Mouse (Mus musculus): ENCODE data around the gene Ppil4.
"Not testable (repeated sequence)": the region's sequence is repeated elsewhere in the genome, so short reads cannot be mapped to it uniquely, and the experiment has no call there.

The Ppil4 gene

GRCm38 (mm10) chr10:7792751-7793385 is at the start of gene Ppil4, which contains the start of gene Ginm1:
Gene Ppil4 (plus strand): TSS chr10:7792891.
Gene Ginm1 (minus strand): TSS chr10:7792824.
- DNase-seq (ENCODE audit: low spot score) = peak; percentile 90

GRCm38 (mm10) chr10:7745528-7745927 is 47.2 kb upstream of the Ppil4 start:
- not testable (repeated sequence) for DNase-seq (ENCODE audit: low spot score)

GRCm38 (mm10) chr10:7748752-7749151 is 43.9 kb upstream of the Ppil4 start:
- no peak for DNase-seq (ENCODE audit: low spot score)

- DNase-seq (ENCODE audit: low spot score) = no peak
Observed at GRCm38 (mm10) chr10:7757544-7757943, 35.1 kb upstream of the Ppil4 start.

- no peak for DNase-seq (ENCODE audit: low spot score)
Observed at GRCm38 (mm10) chr10:7772346-7772745, 20.3 kb upstream of the Ppil4 start.

GRCm38 (mm10) chr10:7772769-7773168 is 19.9 kb upstream of the Ppil4 start:
- DNase-seq (ENCODE audit: low spot score) = no peak

- no peak for DNase-seq (ENCODE audit: low spot score)
Observed at GRCm38 (mm10) chr10:7775421-7775820, 17.3 kb upstream of the Ppil4 start.

GRCm38 (mm10) chr10:7778361-7778760 is 14.3 kb upstream of the Ppil4 start:
- DNase-seq (ENCODE audit: low spot score) = no peak

GRCm38 (mm10) chr10:7779751-7780237 is 12.9 kb upstream of the Ppil4 start:
- no peak for DNase-seq (ENCODE audit: low spot score)

- DNase-seq (ENCODE audit: low spot score) = peak; percentile 86
Observed at GRCm38 (mm10) chr10:7780238-7781176, 12.2 kb upstream of the Ppil4 start.

- no peak for DNase-seq (ENCODE audit: low spot score)
Observed at GRCm38 (mm10) chr10:7781214-7781613, 11.5 kb upstream of the Ppil4 start.

- DNase-seq (ENCODE audit: low spot score) = no peak
Observed at GRCm38 (mm10) chr10:7787319-7787718, 5.4 kb upstream of the Ppil4 start.

- no peak for DNase-seq (ENCODE audit: low spot score)
Observed at GRCm38 (mm10) chr10:7792254-7792750, 389 bp upstream of the Ppil4 start.

- no peak for DNase-seq (ENCODE audit: low spot score)
Observed at GRCm38 (mm10) chr10:7801258-7801657, 8.6 kb downstream of the Ppil4 start.

GRCm38 (mm10) chr10:7802519-7803140 is 9.9 kb downstream of the Ppil4 start:
- no peak for DNase-seq (ENCODE audit: low spot score)

- peak; percentile 29 for DNase-seq (ENCODE audit: low spot score)
Observed at GRCm38 (mm10) chr10:7809937-7810336, 17.2 kb downstream of the Ppil4 start.

- DNase-seq (ENCODE audit: low spot score) = no peak
Observed at GRCm38 (mm10) chr10:7816476-7816875, 23.8 kb downstream of the Ppil4 start.

- DNase-seq (ENCODE audit: low spot score) = no peak
Observed at GRCm38 (mm10) chr10:7818676-7819075, 26.0 kb downstream of the Ppil4 start.

GRCm38 (mm10) chr10:7819156-7819555 is 26.5 kb downstream of the Ppil4 start:
- no peak for DNase-seq (ENCODE audit: low spot score)

- no peak for DNase-seq (ENCODE audit: low spot score)
Observed at GRCm38 (mm10) chr10:7819603-7820002, 26.9 kb downstream of the Ppil4 start.

- DNase-seq (ENCODE audit: low spot score) = no peak
Observed at GRCm38 (mm10) chr10:7820171-7820570, 27.5 kb downstream of the Ppil4 start.

GRCm38 (mm10) chr10:7821981-7822380 is 29.3 kb downstream of the Ppil4 start:
- no peak for DNase-seq (ENCODE audit: low spot score)
